Mouse (Mus musculus) layer of hippocampus, postnatal 14 days (tissue): ENCODE measurements around the gene Zswim4. TPM values are rescaled to one million over a fixed set of nuclear protein-coding genes. Genes with fewer than 3 reads are reported as not detected.

Experiments used
- DNase-seq, 2 experiments: peaks; one replicate each; pipeline ENCODE4 v3.0.0; 2021 to 2022; ENCODE audit warnings: low spot score in 2 of 2, mixed read lengths in 1 of 2
- microRNA-seq, 2 experiments: library from miRNA; unstranded; fragments of <30 nt; microRNA quantifications; one replicate each; pipeline ENCODE4 v1.2.0; 2021
- total RNA-seq, 2 experiments: library from RNA; stranded (reverse); gene quantifications; 2 replicates each; pipeline ENCODE4 v1.2.3; 2021

Gene Zswim4
- total RNA-seq, 2 experiments from 2014 or later: 17.2 to 18.8 TPM

DNA sequence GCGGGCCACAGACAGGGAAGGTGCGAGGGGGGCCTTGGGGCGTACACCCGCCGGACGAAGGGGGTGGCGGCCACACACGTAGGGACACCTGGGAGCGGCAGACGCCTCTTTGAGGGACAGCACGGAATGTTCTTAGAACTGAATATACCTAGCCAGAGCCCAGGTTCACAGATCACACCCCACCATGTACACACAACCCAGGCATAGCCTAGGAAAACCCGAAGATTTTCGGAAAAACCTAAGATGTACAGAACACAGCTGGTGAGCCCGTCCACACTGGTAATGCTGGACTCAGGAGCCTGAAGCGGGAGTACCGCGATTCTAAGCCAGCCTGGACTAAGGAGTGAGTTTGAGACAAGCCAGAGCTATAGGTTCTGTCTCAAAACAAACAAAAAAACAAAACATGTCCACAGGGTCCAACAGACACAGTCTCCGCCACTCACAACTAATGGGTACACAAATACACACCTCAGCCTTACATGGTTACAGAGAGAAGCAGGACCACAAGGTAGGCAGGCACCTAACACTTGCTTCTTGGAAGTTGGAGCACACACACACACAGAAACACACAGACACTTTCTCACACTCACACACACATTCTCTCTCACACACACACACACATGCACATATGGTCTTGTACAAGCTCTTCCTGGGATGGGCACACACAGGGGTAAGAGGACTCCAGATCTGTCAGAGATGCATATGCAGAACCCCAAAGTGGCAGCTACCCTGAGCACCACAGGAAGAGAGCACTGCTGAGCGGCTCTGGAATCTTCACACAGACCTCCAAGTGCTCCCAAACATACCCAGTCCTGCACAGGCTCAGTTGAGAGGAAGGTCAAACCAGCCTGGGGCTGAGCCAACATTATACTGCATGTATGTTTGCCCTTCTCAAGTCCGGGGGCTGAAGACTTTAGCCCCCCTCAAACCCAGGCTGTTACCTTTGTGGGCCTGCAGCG, 52.5 kb downstream of the Zswim4 start:
- DNase-seq: no peak

DNA sequence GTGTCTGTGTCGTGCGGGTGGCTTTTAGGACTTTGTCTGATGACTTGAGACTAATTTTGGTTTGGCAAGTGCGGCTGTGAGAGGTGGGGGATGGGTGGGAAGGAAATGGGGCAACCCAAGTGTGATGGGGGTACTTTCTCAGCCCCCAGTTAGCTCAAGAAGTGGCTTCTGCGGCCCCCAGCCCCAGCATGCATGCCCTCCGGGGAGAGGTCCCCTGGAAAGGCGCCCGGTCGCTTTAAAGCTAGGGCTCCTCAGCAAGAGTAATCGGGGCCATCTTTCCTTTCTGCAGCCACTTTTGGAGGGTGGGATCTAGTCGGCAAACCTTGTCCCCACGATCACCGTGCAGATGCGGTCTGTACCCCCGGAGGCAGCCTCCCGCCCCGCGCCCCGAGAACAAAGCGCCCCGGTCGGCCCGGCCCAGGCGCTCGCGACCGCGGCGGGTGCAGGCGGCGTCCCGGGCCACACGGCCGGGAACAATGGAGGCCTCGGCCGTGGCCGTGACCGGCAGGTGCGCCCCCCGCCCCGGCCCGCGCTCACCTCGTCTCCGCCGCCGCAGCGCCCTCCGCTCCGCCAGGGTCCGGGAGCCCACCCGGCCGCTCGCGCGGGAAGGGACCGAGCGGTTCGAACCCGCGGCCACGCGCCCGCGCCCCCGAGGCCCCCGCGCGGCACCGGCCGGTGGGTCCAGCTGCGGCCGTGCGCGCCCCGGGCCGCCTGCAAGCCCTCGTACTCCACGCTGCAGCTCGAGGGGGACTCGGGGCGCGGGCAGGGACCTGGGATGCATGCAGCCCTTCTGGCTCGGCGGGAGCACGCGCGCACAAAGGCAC, 53.4 kb downstream of the Zswim4 start:
- no peak for DNase-seq

DNA sequence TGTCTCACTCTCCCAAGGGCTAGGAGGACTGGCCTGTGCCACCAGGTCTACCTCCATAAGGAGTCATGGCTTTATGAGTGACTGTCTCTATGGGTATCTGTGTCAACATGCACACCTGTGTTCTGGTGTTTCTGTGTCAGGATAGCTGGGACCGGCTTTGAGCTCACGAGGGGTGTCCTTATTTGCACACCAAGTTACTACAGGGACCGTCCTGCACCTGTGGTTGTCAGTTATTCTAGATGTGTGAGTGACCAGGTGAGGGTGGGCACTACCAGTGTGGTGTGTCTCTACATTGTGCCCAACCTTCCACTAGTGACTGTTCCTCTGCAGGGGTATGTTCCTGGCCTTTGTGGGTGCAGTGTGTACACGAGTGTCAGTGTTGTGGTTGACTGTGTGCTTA, 54.0 kb downstream of the Zswim4 start:
- no peak for DNase-seq

DNA sequence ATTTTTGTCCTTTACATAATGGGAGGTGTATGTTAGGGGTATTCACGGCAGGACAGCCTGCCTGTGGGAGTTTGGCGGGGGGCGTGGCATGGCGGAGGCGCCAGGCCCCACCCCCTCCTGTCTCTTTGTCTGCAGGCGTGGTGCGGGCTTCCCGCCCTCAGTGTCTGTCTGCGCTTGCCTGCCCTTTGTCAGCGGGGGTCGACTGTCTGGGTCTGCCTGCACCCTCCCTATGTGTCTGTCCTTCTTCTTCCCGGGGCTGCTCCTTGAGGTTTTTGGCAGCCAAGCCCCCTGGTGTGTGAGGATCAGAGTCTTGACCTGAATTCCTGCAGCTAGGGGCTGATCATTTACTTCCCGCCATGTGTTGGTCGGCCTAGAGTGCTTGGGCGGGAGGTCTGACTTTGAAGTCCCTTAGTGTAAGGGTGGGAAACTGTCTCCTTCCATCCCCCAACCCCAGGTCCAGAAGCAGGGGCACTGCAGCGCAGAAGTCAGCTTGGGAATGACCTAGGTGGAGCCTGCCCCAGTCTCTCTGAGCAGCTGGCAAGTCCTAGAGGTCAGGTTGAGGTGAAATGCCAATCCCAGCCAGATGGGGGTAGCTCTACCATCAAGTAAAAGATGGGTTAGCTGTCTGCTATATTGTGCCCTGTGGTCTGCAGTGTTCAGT, 56.2 kb downstream of the Zswim4 start:
- no peak for DNase-seq

DNA sequence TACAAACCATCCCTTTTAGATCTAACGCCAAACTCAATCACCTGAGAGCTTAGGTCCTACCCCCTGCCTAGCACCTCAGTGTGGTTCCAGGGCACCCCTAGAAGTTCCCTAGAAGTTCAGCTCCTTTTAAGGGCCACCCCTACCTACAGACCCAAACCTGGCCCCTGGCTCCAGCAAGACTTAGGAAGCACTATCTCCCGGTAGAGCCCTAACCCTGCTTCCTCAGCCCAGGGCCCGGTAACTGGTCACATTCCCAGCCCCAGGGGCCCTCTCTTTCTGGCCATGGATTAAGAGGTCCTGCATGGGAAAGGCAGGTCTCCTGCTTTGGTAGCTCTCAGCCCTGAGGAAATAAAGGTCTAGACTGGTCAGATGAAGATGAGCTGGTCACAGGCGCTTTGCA, 56.9 kb downstream of the Zswim4 start:
- no peak for DNase-seq

DNA sequence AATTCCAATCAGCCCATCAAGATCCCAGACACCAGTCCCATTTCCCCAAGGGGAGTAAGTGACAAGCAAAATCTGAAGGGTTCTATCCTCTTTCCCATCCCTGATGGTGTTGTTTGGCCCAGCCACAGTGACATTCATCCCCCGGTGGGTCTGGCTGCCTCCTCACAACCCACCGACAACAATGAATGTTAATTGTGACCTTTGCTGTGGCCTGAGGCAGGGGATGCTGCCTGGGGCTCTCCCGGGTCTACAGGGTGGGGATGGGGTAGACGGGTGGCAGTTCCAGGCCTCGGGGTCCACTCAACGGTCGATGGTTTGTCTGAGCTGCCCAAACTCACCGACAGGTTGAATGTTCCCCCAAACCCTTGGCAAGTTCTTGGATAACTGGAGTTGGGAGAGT, 58.3 kb downstream of the Zswim4 start:
- DNase-seq: no peak

DNA sequence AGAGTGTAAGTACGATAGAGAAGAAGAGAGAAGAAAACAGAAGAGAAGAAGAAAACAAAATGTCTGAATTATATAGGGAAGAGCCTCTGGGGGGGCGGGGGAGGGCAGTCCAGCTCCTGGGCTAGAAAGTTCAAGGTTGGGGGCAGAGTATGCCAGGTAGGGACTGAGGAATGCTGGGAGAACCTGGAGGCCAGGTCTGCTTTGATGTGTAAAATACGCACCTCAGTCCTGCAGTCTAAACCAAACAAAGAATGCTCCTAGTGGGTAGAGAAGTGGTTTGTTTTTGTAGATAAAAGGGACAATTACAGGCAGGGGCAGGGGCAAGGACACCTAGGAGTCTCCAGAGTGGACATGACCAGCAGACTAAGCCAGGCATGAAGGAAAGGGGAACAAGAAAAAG, 59.5 kb downstream of the Zswim4 start:
- DNase-seq: no peak

DNA sequence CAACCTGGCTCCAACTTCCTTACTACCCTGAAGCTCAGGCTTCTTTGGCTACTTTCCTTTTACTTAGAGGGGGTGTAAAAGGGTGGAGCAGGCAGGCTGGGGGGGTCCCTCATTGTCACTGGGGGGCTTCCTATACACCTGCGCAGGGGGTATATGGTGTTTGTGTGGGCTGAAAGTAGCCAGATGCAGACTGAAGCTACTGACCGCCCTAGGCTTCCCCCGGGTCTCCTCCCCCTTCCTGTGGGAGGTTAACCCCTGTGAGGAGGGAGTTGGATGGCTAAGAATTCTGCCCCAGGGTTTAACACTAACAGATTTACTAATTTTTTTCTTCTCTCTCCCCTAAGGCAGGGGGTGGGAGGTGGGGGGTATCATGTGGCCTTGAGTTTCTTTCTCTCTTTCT, 60.3 kb downstream of the Zswim4 start:
- no peak for DNase-seq

DNA sequence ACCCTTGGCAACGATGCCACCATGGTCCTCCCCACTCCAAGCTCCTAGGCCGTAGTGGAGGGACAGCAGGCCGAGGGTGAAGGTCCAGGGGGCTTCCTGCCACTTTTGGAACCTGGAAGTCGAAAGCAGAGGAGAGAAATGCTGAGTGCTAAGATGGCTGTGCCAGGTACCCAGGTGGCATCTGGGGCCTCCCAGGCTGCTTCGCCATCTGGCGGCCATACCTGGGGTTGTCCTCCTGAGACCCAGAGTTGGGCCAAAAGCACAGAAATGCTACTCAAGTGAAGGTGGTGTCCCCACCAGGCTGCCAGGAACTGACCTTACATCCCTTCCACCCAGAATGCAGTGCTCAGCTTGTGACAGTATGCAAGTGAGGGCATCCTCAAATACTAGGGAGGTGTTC, 63.0 kb downstream of the Zswim4 start:
- no peak for DNase-seq

DNA sequence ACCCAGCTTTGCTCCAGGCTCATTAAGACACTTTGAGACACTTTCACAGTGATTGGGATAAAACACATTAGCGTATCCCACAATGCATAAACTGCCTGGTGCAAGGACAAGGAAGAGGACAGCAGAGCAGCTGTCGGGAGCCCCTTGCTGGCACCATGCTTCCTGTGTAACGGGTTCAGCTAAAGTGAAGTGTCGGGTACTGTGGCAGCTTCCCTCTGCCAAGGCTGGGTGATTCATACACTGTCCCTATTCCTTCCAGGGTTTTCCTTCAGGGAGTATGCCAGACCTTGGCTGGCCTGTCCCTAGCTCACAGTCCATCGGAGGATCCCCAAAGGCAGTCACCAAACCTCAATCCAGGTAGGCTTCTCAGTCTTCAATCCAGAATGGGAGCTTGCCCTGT, 66.8 kb downstream of the Zswim4 start:
- no peak for DNase-seq

DNA sequence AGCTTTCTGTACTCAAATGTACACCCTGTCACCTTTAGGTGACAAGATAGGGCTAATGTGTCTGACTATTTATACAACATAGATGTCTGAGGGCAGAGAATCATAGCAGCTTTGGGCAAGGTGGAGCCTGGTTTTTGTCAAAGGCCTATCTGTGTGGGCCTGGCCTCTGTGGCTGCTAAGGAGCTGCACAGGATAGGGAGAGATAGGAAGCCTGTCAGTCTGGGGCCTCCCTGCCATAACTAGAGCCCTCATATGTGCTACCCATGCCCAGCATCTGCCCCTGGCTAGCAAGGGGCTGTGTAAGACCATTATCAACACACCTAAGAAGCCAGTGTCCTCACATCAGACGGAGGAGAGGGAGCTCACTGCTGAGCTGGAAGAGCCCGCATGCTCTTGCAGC, 69.2 kb downstream of the Zswim4 start:
- no peak for DNase-seq

Small RNA genes lying within 50 kb of the gene (microRNA-seq; reads per million reads assigned to microRNA genes)
- gene Mir181c (2,529 to 2,979 reads per million in 2 experiments), gene Mir181d (3,488 to 3,963 reads per million in 2 experiments), gene Mir23a (3,704 to 8,535 reads per million in 2 experiments), gene Mir24-2 (0 reads per million in 2 experiments), gene Mir27a (65.7 to 78.3 reads per million in 2 experiments), gene Mir3074-2 (0 reads per million in 2 experiments)

Other genes starting within 250 kb of the Zswim4 start
- 10 to 100 TPM; 51.0 to 52.7 TPM for gene Samd1, start 239.4 kb downstream of the Zswim4 start, total RNA-seq
- gene 1700067K01Rik, start 235.6 kb downstream of the Zswim4 start, total RNA-seq: 1 to 10 TPM in 1 of 2 experiments, under 1 TPM in 1; 0.39 to 1.2 TPM
- gene 2210011C24Rik, start 224.9 kb downstream of the Zswim4 start, total RNA-seq: 1 to 10 TPM; 2.5 to 2.8 TPM
- 1 to 10 TPM; 4.1 to 7.9 TPM for gene Palm3, start 215.6 kb downstream of the Zswim4 start, total RNA-seq
- gene Il27ra, start 194.5 kb downstream of the Zswim4 start, total RNA-seq: 1 to 10 TPM; 1.6 to 1.8 TPM
- not detected for gene Rln3, start 192.1 kb downstream of the Zswim4 start, total RNA-seq
- 1 to 10 TPM; 4.7 to 5.0 TPM for gene Gm10643, start 171.9 kb downstream of the Zswim4 start, total RNA-seq
- gene Rfx1, start 170.2 kb downstream of the Zswim4 start, total RNA-seq: 10 to 100 TPM; 20.1 to 21.0 TPM
- gene Dcaf15, start 132.3 kb downstream of the Zswim4 start, total RNA-seq: 10 to 100 TPM; 20.5 to 21.9 TPM
- not detected for gene Podnl1, start 111.1 kb downstream of the Zswim4 start, total RNA-seq
- 10 to 100 TPM; 46.9 to 53.9 TPM for gene Cc2d1a, start 89.1 kb downstream of the Zswim4 start, total RNA-seq
- 1 to 10 TPM; 1.1 TPM for gene 4930432K21Rik, start 89.0 kb downstream of the Zswim4 start, total RNA-seq
- 1 to 10 TPM; 3.8 to 4.4 TPM for gene Nanos3, start 51.8 kb downstream of the Zswim4 start, total RNA-seq
- 100 to 1,000 TPM; 147 to 156 TPM for gene D8Ertd738e, start 12.7 kb upstream of the Zswim4 start, total RNA-seq
- gene Mri1, start 20.3 kb upstream of the Zswim4 start, total RNA-seq: 10 to 100 TPM; 24.7 to 28.7 TPM
- gene Ccdc130, start 33.3 kb upstream of the Zswim4 start, total RNA-seq: 10 to 100 TPM; 20.4 to 21.4 TPM
- 100 to 1,000 TPM; 256 to 259 TPM for gene Cacna1a, start 151.4 kb upstream of the Zswim4 start, total RNA-seq